Mouse (Mus musculus): ENCODE measurements around the gene Ghr. TPM values are rescaled to one million over a fixed set of nuclear protein-coding genes. Genes with fewer than 3 reads are reported as not detected.
A peak's percentile ranks its signal among the peaks of the same experiment; 100 is the strongest.

Gene Ghr
- polyA plus RNA-seq, 1 experiment from 2014 or later, result 113 TPM

- ATAC-seq (ENCODE audit: insufficient read depth, low FRiP score, low read depth), result no peak
- Histone ChIP-seq H3K27ac (no peak overlapping the region), H3K36me3 (0 out of 2 replicates have a peak, but pooled peaks cover 2% of the 10 kb centered on the region), H3K4me3 (replicated peaks) (peak overlapping the region; percentile 5; the same call in 1 of the 2 replicates), H3K4me2 (peak overlapping the region; percentile 54), H3K4me1 (peaks cover 11% of the 10 kb centered on the region), H3K27me3 (replicated peaks) (no peaks in the 10 kb centered on the region), H3K9me3 (no peaks in the 10 kb centered on the region), H3K9ac (no peak overlapping the region)
- WGBS, result 85% methylated on average over 1 of the region's 1 CpGs
These were observed 310.1 kb downstream of the Ghr start for GRCm38 (mm10) chr15:3273191-3273590.

GRCm38 (mm10) chr15:3271216-3271615 lies 312.1 kb downstream of the Ghr start:
- 42% methylated on average over 6 of the region's 6 CpGs for WGBS

GRCm38 (mm10) chr15:3270646-3271077 lies 312.6 kb downstream of the Ghr start:
- Histone ChIP-seq H3K9ac (peak overlapping the region; percentile 12; the same call in 1 of the 2 replicates), H3K27ac (peak overlapping the region; percentile 94), H3K27me3 (replicated peaks) (no peaks in the 10 kb centered on the region), H3K4me1 (peaks cover 11% of the 10 kb centered on the region), H3K36me3 (no peaks in the 10 kb centered on the region), H3K9me3 (no peaks in the 10 kb centered on the region), H3K4me2 (peak overlapping the region; percentile 54), H3K4me3 (replicated peaks) (peak overlapping the region; percentile 39)
- 3% methylated on average over 12 of the region's 12 CpGs for WGBS
- ATAC-seq (ENCODE audit: insufficient read depth, low FRiP score, low read depth), result peak; percentile 86

More at GRCm38 (mm10) chr15:3271216-3271615, 312.1 kb downstream of the Ghr start:
- no peaks in the 10 kb centered on the region for H3K27me3 ChIP-seq (replicated peaks)
- H3K9ac ChIP-seq, result no peak overlapping the region
- H3K36me3 ChIP-seq, result no peaks in the 10 kb centered on the region
- ATAC-seq (ENCODE audit: insufficient read depth, low FRiP score, low read depth), result 0 out of 2 replicates have a peak, but pooled peaks have one; percentile 16
- peak overlapping the region; percentile 51; the same call in 1 of the 2 replicates for H3K27ac ChIP-seq
- H3K4me2 ChIP-seq, result peak overlapping the region; percentile 54
- H3K4me1 ChIP-seq, result peaks cover 11% of the 10 kb centered on the region
- peak overlapping the region; percentile 46 for H3K4me3 ChIP-seq (replicated peaks)
- no peaks in the 10 kb centered on the region for H3K9me3 ChIP-seq

GRCm38 (mm10) chr15:3269996-3270645 lies 313.2 kb downstream of the Ghr start:
- Histone ChIP-seq H3K4me2 (peak overlapping the region; percentile 54), H3K9ac (no peak overlapping the region), H3K9me3 (no peaks in the 10 kb centered on the region), H3K36me3 (no peaks in the 10 kb centered on the region), H3K4me3 (replicated peaks) (peak overlapping the region; percentile 39), H3K27ac (peak overlapping the region; percentile 94), H3K27me3 (replicated peaks) (no peaks in the 10 kb centered on the region), H3K4me1 (peaks cover 11% of the 10 kb centered on the region)
- 24% methylated on average over 6 of the region's 6 CpGs for whole genome bisulfite sequencing
- ATAC-seq (ENCODE audit: insufficient read depth, low FRiP score, low read depth), result peak; percentile 23; the same call in 1 of the 2 replicates

GRCm38 (mm10) chr15:3269496-3269895 lies 313.8 kb downstream of the Ghr start:
- no peak overlapping the region for H3K4me2 ChIP-seq

GRCm38 (mm10) chr15:3268247-3268646 lies 315.0 kb downstream of the Ghr start, which contains the start of gene Selenop:
Gene Selenop (plus strand): TSS chr15:3268547.
- H3K4me3 ChIP-seq (replicated peaks), result no peak within 1 kb of the TSS
- peak within 1 kb of the TSS; percentile 94; the same call in 1 of the 2 replicates for H3K27ac ChIP-seq
- H3K36me3 ChIP-seq, result no peaks in the 10 kb centered on the region
- H3K4me1 ChIP-seq, result peaks cover 11% of the 10 kb centered on the region
- no peaks in the 10 kb centered on the region for H3K27me3 ChIP-seq (replicated peaks)
- H3K9ac ChIP-seq, result no peak within 1 kb of the TSS
- WGBS, result 73% methylated on average over 6 of the region's 6 CpGs
- H3K9me3 ChIP-seq, result no peaks in the 10 kb centered on the region
- ATAC-seq (ENCODE audit: insufficient read depth, low FRiP score, low read depth), result no peak
- H3K4me2 ChIP-seq, result no peak within 1 kb of the TSS

More at GRCm38 (mm10) chr15:3269496-3269895, 313.8 kb downstream of the Ghr start:
- no peak overlapping the region for H3K9ac ChIP-seq
- H3K27me3 ChIP-seq (replicated peaks), result no peaks in the 10 kb centered on the region
- no peaks in the 10 kb centered on the region for H3K9me3 ChIP-seq
- H3K4me1 ChIP-seq, result peaks cover 11% of the 10 kb centered on the region
- peak overlapping the region; percentile 94 for H3K27ac ChIP-seq
- no peak overlapping the region for H3K4me3 ChIP-seq (replicated peaks)
- WGBS, result 39% methylated on average over 4 of the region's 4 CpGs
- no peak for ATAC-seq (ENCODE audit: insufficient read depth, low FRiP score, low read depth)
- no peaks in the 10 kb centered on the region for H3K36me3 ChIP-seq
